Mouse (Mus musculus): ENCODE data around the gene Vmn1r239-ps.
"Not testable (repeated sequence)": the region's sequence is repeated elsewhere in the genome, so short reads cannot be mapped to it uniquely, and the experiment has no call there.

The Vmn1r239-ps gene

GRCm38 (mm10) chrX:147453610-147454009 lies at the start of gene Vmn1r239-ps:
Vmn1r239-ps (minus strand) TSS chrX:147453710.
- ATAC-seq (ENCODE audit: low TSS enrichment): not testable (repeated sequence)

- no peak for ATAC-seq (ENCODE audit: low TSS enrichment)
Measured at GRCm38 (mm10) chrX:147489551-147489950, 36.0 kb upstream of the Vmn1r239-ps start.

DNA sequence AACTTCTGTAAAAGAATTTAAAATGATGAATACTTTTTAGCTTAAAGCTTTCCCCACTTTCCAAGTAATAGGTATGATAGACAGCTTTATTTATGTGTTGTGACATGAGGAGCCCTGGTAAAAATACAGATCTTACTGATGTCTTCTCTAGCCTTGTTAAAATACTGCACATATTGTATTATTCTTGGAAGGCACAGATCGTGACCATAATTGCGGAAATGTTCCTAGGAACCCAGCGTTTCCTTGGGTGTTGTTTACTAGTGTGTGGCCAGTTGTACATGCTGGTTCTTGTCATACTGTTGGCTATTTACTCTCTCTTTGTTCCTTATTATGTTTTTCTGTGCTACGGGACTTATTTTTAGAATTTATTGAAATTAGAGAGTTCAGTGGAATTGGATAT lies 10.1 kb downstream of the Vmn1r239-ps start:
- ATAC-seq (ENCODE audit: low TSS enrichment): no peak

GRCm38 (mm10) chrX:147435400-147435799 lies 18.1 kb downstream of the Vmn1r239-ps start:
- ATAC-seq (ENCODE audit: low TSS enrichment): no peak

GRCm38 (mm10) chrX:147429753-147430152 lies 23.8 kb downstream of the Vmn1r239-ps start:
- ATAC-seq (ENCODE audit: low TSS enrichment): no peak

GRCm38 (mm10) chrX:147429129-147429528 lies 24.4 kb downstream of the Vmn1r239-ps start, which contains the start of gene Il13ra2:
Il13ra2 (minus strand) TSS chrX:147429192.
- no peak for ATAC-seq (ENCODE audit: low TSS enrichment)

All from frontal cortex, adult (tissue).